Mouse (Mus musculus): ENCODE data around the gene Ptpn3.

DNA sequence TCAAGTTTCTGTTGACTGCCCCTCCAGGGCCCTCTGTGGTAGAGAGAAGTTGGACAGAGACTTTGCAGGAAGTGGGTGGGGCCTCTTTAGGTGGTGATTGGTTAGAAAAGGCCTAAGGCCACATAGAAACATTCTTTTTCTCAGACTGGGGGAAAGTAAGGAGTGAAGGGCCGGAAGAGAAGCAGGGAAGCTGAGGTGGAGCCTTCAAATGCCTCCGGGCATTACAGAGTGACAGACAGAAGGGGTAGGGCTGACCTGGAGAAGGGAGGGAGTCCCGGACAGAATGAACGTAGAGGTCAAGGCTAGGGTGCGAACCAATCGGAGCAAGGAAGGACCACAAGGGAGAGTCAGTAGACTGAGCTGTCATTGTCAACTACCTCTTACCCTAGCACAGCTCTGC lies 11.6 kb downstream of the Ptpn3 start:
- TF ChIP-seq POLR2A (IDR thresholded peaks at IDR 0.05; ENCODE audit: control insufficient read depth in 1 of 2, insufficient read depth in 1 of 2, low read depth in 1 of 2, low read length in 2 of 2, poor library complexity in 1 of 2) (no peak), HCFC1 (IDR thresholded peaks at IDR 0.05; ENCODE audit: low read depth, low read length) (no peak), USF1 (IDR thresholded peaks at IDR 0.05; ENCODE audit: low read depth, low read length) (no peak), CTCF (IDR thresholded peaks at IDR 0.05 in 2 of 3, conservative IDR thresholded peaks at IDR 0.05 in 1 of 3; ENCODE audit: control insufficient read depth in 1 of 3, insufficient read depth in 1 of 3, low read depth in 2 of 3, low read length in 3 of 3, poor library complexity in 1 of 3, severe bottlenecking in 1 of 3) (no peak), POLR2AphosphoS2 (IDR thresholded peaks at IDR 0.05; ENCODE audit: low read length) (no peak), TBP (IDR thresholded peaks at IDR 0.05; ENCODE audit: low read depth, low read length) (no peak), UBTF (IDR thresholded peaks at IDR 0.05; ENCODE audit: borderline replicate concordance, insufficient read depth, low read depth, low read length) (no peak), GATA1 (IDR thresholded peaks at IDR 0.05; ENCODE audit: low read depth, low read length) (no peak), E2F4 (IDR thresholded peaks at IDR 0.05; ENCODE audit: borderline replicate concordance, low read depth, low read length) (no peak), MAZ (IDR thresholded peaks at IDR 0.05; ENCODE audit: low read depth, low read length) (no peak), MYB (IDR thresholded peaks at IDR 0.05; ENCODE audit: low read depth, low read length) (no peak), NRF1 (IDR thresholded peaks at IDR 0.05; ENCODE audit: insufficient read depth, low read depth, low read length, poor library complexity, severe bottlenecking) (no peak), RAD21 (IDR thresholded peaks at IDR 0.05; ENCODE audit: low read depth, low read length) (no peak), ZC3H11A (IDR thresholded peaks at IDR 0.05; ENCODE audit: low read depth, low read length) (no peak)
